Mouse (Mus musculus) stomach, embryonic 14.5 days (tissue): ENCODE measurements at regions not wholly inside any gene's neighbourhood (a gene's known extent, or its start where the extent isn't known, plus 50 kb on each side); places are given as distances from the start of the nearest gene placed in this dataset.

Experiments
- ATAC-seq: fragments of 200-750 bp; cut with Nextera tagmentation; 2 replicates; pipeline ENCODE4 v1.8.0; 2017; ENCODE audit warnings: low read depth, moderate TSS enrichment; ENCODE audit not compliant: insufficient number of reproducible peaks, insufficient read depth, low FRiP score
- H3K27ac ChIP-seq: fragments of 300-500 bp; sonication (generic); 2 replicates; pipeline ENCODE4 v1.5.1; 2014; ENCODE audit warnings: mild to moderate bottlenecking, low read length, moderate library complexity, mixed read lengths
- H3K27me3 ChIP-seq: fragments of 300-500 bp; sonication (generic); 2 replicates; pipeline ENCODE4 v1.6.1; 2014; ENCODE audit warnings: low read length, control low read depth, mixed read lengths; ENCODE audit not compliant: control insufficient read depth, insufficient read depth
- H3K36me3 ChIP-seq: fragments of 300-500 bp; sonication (generic); 2 replicates; pipeline ENCODE4 v1.6.1; 2014; ENCODE audit warnings: mild to moderate bottlenecking, control low read depth, low read length, moderate library complexity, mixed read lengths; ENCODE audit not compliant: control insufficient read depth, insufficient read depth
- H3K4me1 ChIP-seq: fragments of 300-500 bp; sonication (generic); 2 replicates; pipeline ENCODE4 v1.6.1; 2014; ENCODE audit warnings: low read length, control low read depth, mixed read lengths; ENCODE audit not compliant: control insufficient read depth, insufficient read depth
- H3K4me2 ChIP-seq: fragments of 300-500 bp; sonication (generic); replicated peaks from 2 replicates; pipeline ENCODE4 v1.6.1; 2014; ENCODE audit warnings: low read depth, low read length, control low read depth
- H3K4me3 ChIP-seq: fragments of 300-500 bp; sonication (generic); 2 replicates; pipeline ENCODE4 v1.5.1; 2014; ENCODE audit warnings: low read depth, low read length, control low read depth
- H3K9ac ChIP-seq: fragments of 300-500 bp; sonication (generic); replicated peaks from 2 replicates; pipeline ENCODE4 v1.6.1; 2014; ENCODE audit warnings: low read depth, mild to moderate bottlenecking, control low read depth, low read length, moderate library complexity, mixed read lengths
- H3K9me3 ChIP-seq: fragments of 300-500 bp; sonication (generic); 2 replicates; pipeline ENCODE4 v1.6.1; 2016; ENCODE audit warnings: low read depth, low read length, control low read depth; ENCODE audit not compliant: control insufficient read depth
- WGBS: fragments of 180-500 bp; shearing (Covaris S2); extraction: QIAGEN DNeasy Blood & Tissue Kit; methylation state at CpG from one replicate; pipeline ENCODE4 v1.1.7; 2014; 5-methylcytosine and 5-hydroxymethylcytosine counted together

DNA sequence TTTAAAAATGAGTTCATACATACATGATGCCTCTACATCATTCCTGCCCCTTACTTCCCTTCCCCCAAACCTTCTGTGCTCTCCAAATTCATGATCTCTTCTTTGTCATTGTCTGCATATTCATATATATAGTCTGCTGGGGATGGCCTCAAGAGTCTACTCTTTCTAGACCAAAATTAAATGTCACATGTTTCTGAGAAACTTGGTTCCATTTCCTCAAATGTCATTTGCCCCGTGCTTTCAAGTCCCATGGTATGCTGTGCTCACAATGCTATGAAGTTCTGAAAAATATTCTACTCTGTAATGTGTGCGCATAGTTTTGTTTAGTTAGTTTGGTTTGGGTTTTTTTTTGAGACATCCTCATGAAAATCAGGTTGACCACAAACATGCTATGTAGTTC, 81.4 kb upstream of the Tank start:
- Histone ChIP-seq H3K27me3 (no peaks in the 10 kb centered on the region), H3K4me3 (no peak overlapping the region), H3K4me2 (no peak overlapping the region), H3K9ac (no peak overlapping the region), H3K4me1 (no peaks in the 10 kb centered on the region), H3K27ac (no peak overlapping the region), H3K9me3 (no peaks in the 10 kb centered on the region), H3K36me3 (no peaks in the 10 kb centered on the region)
- no peak for ATAC-seq
- 92% methylated on average over 2 of the region's 2 CpGs for WGBS

DNA sequence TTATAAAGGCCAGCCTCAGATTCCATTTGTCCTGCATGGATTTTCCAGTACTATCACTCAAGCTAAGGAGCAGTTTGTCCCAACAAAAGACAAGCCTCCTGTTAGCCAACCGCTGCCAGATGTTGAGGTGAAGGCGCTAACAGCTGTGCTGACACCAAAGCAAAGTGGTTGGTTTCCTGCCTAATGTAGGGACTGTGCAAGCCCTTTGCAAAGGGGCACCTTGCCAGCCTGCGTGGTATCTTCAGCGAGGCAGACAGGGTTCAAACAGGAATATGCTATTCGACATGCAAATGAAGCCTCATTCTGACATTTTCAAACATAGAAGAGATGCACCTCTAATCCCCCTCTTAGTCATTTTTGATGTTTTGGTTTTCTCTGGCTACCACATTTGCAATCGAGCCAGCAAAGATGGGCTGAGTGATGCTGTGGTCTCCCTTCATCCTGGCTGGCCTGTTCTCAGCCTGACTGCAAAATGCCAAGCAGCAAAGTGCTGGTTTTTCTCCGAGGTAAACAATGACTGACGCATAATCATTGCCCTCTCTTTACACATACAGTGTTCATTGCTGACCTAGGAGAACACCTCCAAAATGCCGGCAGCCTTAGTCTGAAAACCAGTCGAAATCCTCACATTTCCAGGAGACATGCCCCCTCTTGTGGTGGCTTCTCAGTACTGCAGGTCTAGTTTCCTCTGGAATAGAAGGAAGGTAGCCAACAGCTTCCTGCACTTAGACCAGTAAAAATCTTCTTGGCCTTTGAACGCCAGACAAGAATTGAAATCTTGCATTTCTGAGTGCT, 84.3 kb upstream of the Tank start:
- Histone ChIP-seq H3K9me3 (no peaks in the 10 kb centered on the region), H3K4me1 (no peaks in the 10 kb centered on the region), H3K9ac (no peak overlapping the region), H3K27ac (no peak overlapping the region), H3K27me3 (no peaks in the 10 kb centered on the region), H3K36me3 (no peaks in the 10 kb centered on the region), H3K4me2 (peak overlapping the region; percentile 28), H3K4me3 (no peak overlapping the region)
- no peak for ATAC-seq
- WGBS, result 39% methylated on average over 11 of the region's 11 CpGs

DNA sequence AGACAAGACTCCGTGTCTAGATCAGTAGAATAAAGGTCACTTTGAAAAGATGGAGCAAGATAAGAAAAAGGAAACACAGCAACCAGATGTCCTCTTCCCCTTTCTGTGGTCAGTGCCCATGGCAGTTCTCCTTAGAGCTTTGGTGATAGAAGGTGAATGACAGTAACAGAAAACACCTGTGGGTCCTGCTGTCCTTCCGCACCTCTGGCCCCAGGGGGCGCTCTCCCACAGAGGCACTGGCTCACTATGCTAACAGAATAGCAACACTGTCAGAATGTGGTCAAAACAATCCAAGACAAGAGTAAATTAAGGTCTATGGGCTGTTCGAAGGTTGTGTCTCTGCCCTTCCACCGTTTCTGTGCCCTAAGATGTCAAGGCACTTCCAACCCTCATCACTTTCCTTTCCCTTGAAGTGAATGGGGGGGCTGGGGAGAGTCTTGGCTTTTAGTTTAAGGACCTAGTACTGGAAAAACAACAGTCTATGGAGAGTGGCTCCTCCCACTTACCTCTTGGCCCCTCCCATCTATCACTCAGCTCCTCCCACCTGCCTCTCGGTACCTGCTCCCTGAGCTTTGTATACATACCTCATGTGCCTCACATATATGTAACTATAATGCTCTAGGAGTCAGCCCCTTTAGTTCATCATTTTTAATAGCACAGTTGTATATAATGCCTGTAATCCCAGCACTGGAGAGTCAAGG, 86.2 kb upstream of the Tank start:
- Histone ChIP-seq H3K9me3 (no peaks in the 10 kb centered on the region), H3K4me3 (no peak overlapping the region), H3K27me3 (no peaks in the 10 kb centered on the region), H3K4me2 (no peak overlapping the region), H3K9ac (no peak overlapping the region), H3K27ac (no peak overlapping the region), H3K4me1 (no peaks in the 10 kb centered on the region), H3K36me3 (no peaks in the 10 kb centered on the region)
- no peak for ATAC-seq
- 56% methylated on average over 6 of the region's 6 CpGs for whole genome bisulfite sequencing

DNA sequence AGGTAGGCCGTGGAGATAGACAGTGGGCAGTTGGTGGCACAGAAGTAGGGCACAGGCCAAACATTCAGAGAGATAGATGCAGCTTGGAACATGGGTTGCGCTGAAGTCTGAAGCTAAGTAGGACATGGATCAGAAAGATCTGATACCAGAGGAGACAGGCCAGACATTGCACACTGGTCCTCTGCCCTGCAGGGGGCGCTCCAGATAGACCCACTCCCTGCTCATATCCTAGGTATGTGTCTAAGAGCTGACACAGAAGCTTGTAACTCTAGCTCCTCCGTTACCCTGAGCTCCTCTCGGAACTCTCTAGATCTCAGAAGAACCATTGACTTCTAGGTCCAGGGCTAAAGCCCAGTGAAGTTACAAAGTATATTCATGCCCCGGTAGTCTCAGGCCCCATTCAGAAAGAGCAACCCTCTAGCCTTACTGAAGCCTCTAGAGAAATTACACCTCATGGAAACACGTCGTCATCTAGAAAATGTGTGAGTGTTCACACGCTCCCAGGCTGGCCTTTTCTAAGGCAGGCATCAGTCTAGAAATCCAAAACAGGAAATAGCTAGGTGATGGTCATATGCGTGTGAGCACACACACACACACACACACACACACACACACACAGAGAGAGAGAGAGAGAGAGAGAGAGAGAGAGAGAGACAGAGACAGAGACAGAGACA, 87.8 kb upstream of the Tank start:
- 81% methylated on average over 10 of the region's 10 CpGs for WGBS
- Histone ChIP-seq H3K4me1 (no peaks in the 10 kb centered on the region), H3K9ac (no peak overlapping the region), H3K27me3 (no peaks in the 10 kb centered on the region), H3K36me3 (no peaks in the 10 kb centered on the region), H3K27ac (no peak overlapping the region), H3K9me3 (no peaks in the 10 kb centered on the region), H3K4me2 (no peak overlapping the region), H3K4me3 (no peak overlapping the region)
- no peak for ATAC-seq

DNA sequence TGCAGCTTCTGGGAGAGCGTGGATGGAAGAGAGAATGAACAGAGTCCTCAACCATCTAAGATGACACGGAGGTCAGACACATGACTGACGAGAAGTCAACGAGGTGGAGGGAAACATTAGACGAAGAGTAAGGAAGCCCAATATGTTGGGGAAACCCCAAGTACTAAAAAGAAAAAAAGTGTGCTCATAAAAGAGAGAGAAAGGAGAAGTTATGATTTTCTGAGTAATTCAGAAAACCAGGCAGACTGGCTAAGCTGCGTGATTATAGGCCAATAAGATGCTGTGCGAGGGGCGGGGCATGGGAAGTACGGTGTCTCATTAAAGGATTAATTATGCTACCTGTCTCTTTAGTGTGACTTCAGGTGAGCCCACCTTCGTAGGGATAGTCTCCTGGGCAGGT, 88.6 kb upstream of the Tank start:
- H3K9me3 ChIP-seq, result no peaks in the 10 kb centered on the region
- no peaks in the 10 kb centered on the region for H3K27me3 ChIP-seq
- no peak overlapping the region for H3K4me2 ChIP-seq
- H3K4me1 ChIP-seq, result no peaks in the 10 kb centered on the region
- H3K27ac ChIP-seq, result no peak overlapping the region
- no peak overlapping the region for H3K9ac ChIP-seq
- H3K4me3 ChIP-seq, result no peak overlapping the region
- 85% methylated on average over 10 of the region's 10 CpGs for WGBS
- H3K36me3 ChIP-seq, result no peaks in the 10 kb centered on the region
- ATAC-seq, result no peak

DNA sequence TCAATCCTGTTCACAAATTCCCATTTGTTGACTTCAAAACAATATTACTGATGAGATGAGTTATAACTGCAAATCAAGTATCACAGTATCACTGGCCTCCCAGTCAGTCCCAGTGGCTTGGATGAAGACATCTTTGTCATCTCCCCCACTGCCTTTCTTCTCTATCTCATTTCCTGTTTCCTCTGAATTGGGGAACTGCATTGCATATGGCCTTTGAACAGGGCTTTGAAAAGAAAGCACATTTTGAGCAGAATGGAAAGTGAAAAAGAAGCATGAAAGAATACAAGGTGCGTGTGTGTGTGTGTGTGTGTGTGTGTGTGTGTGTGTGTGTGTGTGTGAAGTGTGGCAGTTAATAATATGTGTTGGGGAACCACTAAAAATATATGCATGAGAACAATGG, 94.6 kb upstream of the Tank start:
- Histone ChIP-seq H3K4me1 (no peaks in the 10 kb centered on the region), H3K27ac (no peak overlapping the region), H3K9me3 (no peaks in the 10 kb centered on the region), H3K36me3 (no peaks in the 10 kb centered on the region), H3K9ac (no peak overlapping the region), H3K4me3 (no peak overlapping the region), H3K4me2 (no peak overlapping the region), H3K27me3 (no peaks in the 10 kb centered on the region)
- no peak for ATAC-seq
- WGBS, result 86% methylated on average over 1 of the region's 1 CpGs

DNA sequence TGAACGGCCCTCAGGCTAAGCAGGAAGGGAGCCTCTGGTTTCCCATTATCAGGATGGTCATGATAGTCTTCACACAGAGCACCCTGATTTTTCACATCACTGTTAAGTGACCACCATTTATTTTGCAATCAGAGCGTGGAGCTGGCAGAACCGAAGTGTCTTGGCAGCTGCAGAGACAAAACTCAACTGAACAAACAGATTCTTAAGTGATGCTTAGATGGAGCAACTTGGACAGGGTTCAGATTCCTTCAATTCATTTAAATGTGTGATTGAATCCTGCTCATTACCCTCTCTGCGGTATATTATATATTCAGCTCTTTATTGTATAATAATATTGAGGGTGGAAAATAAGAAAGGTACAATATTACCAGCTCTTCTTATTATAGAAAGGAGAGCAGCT, 101.7 kb upstream of the Tank start:
- Histone ChIP-seq H3K27ac (no peak overlapping the region), H3K4me2 (no peak overlapping the region), H3K4me1 (no peaks in the 10 kb centered on the region), H3K27me3 (no peaks in the 10 kb centered on the region), H3K9me3 (no peaks in the 10 kb centered on the region), H3K9ac (no peak overlapping the region), H3K4me3 (no peak overlapping the region), H3K36me3 (no peaks in the 10 kb centered on the region)
- WGBS, result 93% methylated on average over 4 of the region's 4 CpGs
- ATAC-seq, result no peak

DNA sequence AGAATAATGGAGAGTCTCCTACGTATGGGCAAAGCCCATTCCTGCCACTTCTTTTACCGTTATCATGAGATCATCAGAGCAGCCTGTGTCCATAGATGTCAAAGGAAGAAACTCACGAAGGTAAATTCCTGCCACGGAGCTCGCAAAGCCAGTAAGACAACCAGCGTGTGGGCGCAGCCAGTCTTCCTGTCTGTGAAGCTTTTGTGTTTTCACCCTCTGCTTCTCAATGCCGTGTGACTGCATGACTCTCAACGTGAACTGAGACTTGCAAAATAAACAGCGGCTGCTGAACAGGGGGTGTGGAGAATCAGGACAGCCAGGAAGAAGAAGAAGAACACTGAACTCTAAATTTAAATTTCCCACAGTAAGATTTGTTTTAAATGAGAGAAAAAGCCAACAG, 103.8 kb upstream of the Tank start:
- H3K4me2 ChIP-seq, result no peak overlapping the region
- WGBS, result 59% methylated on average over 10 of the region's 10 CpGs
- H3K9ac ChIP-seq, result no peak overlapping the region
- no peaks in the 10 kb centered on the region for H3K9me3 ChIP-seq
- no peaks in the 10 kb centered on the region for H3K36me3 ChIP-seq
- no peak for ATAC-seq
- no peaks in the 10 kb centered on the region for H3K27me3 ChIP-seq
- no peak overlapping the region for H3K4me3 ChIP-seq
- H3K4me1 ChIP-seq, result no peaks in the 10 kb centered on the region
- H3K27ac ChIP-seq, result no peak overlapping the region
